In the genomic region with DNA sequence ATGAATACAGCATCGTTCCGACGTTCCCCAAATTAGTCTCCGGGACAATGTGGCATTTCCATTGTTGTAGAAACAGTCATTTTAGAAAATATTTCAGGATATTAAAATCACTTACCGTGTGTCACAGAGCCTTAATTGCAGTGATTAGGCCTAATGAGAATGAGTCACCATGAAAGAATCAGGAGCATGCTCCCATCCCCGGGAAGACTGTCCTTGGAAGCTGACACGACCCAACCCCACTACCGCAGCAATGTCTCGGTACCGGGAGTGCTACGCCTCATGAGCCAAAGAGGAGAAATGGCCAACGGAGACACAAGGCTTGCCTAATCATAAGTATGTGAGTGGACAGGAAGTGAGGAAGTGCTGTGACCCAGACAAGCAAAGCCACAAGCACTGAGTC, we compare ENCODE assay signal across 31 mouse cellular contexts.
"Had no signal": no experiment of that assay in that cellular context is flagged by ENCODE, and none has a peak within 500 bp of the region (broad histone marks: within the 10 kb centered on the region; RNA-seq: fewer than 3 reads in every experiment).

No protein-coding gene starts in this region.

- H3K27me3 ChIP-seq: heart, embryonic 12.5 days; heart, embryonic 13.5 days; heart, embryonic 15.5 days; hindbrain, embryonic 12.5 days; hindbrain, embryonic 13.5 days; hindbrain, embryonic 15.5 days; intestine, embryonic 15.5 days; kidney, embryonic 15.5 days had no signal

- ATAC-seq: hindbrain, embryonic 16.5 days; hindbrain, postnatal 0 days; inflammation-experienced regulatory T-cells, adult 6 months; intestine, embryonic 15.5 days; intestine, embryonic 16.5 days; intestine, postnatal 0 days had no signal

- H3K4me3 ChIP-seq: heart, embryonic 10.5 days; heart, embryonic 12.5 days; heart, embryonic 13.5 days; heart, embryonic 15.5 days; hindbrain, embryonic 10.5 days; hindbrain, embryonic 12.5 days; hindbrain, embryonic 13.5 days; hindbrain, embryonic 15.5 days; intestine, embryonic 15.5 days; kidney, embryonic 15.5 days; layer of hippocampus, adult 2 months had no signal

- H3K36me3 ChIP-seq: heart, embryonic 10.5 days; heart, embryonic 12.5 days; heart, embryonic 13.5 days; heart, embryonic 15.5 days; hindbrain, embryonic 10.5 days; hindbrain, embryonic 12.5 days; hindbrain, embryonic 13.5 days; hindbrain, embryonic 15.5 days; intestine, embryonic 15.5 days; kidney, embryonic 15.5 days had no signal

- H3K4me1 ChIP-seq: heart, embryonic 10.5 days; heart, embryonic 12.5 days; heart, embryonic 13.5 days; heart, embryonic 15.5 days; hindbrain, embryonic 10.5 days; hindbrain, embryonic 12.5 days; hindbrain, embryonic 13.5 days; hindbrain, embryonic 15.5 days; intestine, embryonic 15.5 days; kidney, embryonic 15.5 days had no signal

- H3K9me3 ChIP-seq: heart, embryonic 10.5 days; hindbrain, embryonic 10.5 days; hindbrain, embryonic 12.5 days; hindbrain, embryonic 13.5 days; hindbrain, embryonic 15.5 days; intestine, embryonic 15.5 days; kidney, embryonic 15.5 days had no signal

- DNase-seq: heart, postnatal 10 days; heart, postnatal 14 days; heart, postnatal 36 days; heart, postnatal 4 days; kidney, adult 11 months; kidney, adult 18-20 months; kidney, adult 2 months; kidney, adult 8-10 months; kidney, adult 9 months; kidney, postnatal 10 days; kidney, postnatal 14 days; kidney, postnatal 36 days; kidney, postnatal 4 days; layer of hippocampus, adult 9-11 months; layer of hippocampus, postnatal 36 days had no signal
